Mouse (Mus musculus) C2C12 (cell line): ENCODE data around the gene Uevld.
"Not testable (repeated sequence)": the region's sequence is repeated elsewhere in the genome, so short reads cannot be mapped to it uniquely, and the experiment has no call there.

Source experiments
- CTCF ChIP-seq: IDR thresholded peaks from one replicate; pipeline ENCODE4 v1.5.1; 2011; ENCODE audit not compliant: control insufficient read depth, insufficient read depth, insufficient read length
- FOSL1 ChIP-seq: IDR thresholded peaks from one replicate; pipeline ENCODE4 v1.8.0; 2011; ENCODE audit warnings: mild to moderate bottlenecking, low read length; ENCODE audit not compliant: poor library complexity, insufficient read depth, severe bottlenecking
- MAX ChIP-seq: IDR thresholded peaks from one replicate; pipeline ENCODE4 v1.6.1; 2011; ENCODE audit warnings: mild to moderate bottlenecking, control low read depth
- MYOD1 ChIP-seq: IDR thresholded peaks from one replicate; pipeline ENCODE4 v1.6.1; 2011; ENCODE audit warnings: low read depth; ENCODE audit not compliant: control insufficient read depth, insufficient read length
- USF1 ChIP-seq: IDR thresholded peaks from one replicate; pipeline ENCODE4 v1.6.1; 2011; ENCODE audit warnings: low read depth, mild to moderate bottlenecking, control low read depth, moderate library complexity

- not testable (repeated sequence) for TF ChIP-seq MAX, CTCF, MYOD1, FOSL1, USF1
These were observed 76.4 kb downstream of the Uevld start for GRCm38 (mm10) chr7:46881941-46882340.
